Mouse (Mus musculus) G1E (cell line): Measurements from ENCODE around the gene Tbk1.

Source experiments
- CTCF ChIP-seq: IDR thresholded peaks from 2 replicates; pipeline ENCODE4 v1.5.1; 2012; ENCODE audit warnings: low read depth, low read length, inconsistent platforms, mixed read lengths
- GATA1 ChIP-seq: IDR thresholded peaks from 2 replicates; pipeline ENCODE4 v1.6.1; 2012; ENCODE audit warnings: borderline replicate concordance, low read length, inconsistent platforms, mixed read lengths

DNA sequence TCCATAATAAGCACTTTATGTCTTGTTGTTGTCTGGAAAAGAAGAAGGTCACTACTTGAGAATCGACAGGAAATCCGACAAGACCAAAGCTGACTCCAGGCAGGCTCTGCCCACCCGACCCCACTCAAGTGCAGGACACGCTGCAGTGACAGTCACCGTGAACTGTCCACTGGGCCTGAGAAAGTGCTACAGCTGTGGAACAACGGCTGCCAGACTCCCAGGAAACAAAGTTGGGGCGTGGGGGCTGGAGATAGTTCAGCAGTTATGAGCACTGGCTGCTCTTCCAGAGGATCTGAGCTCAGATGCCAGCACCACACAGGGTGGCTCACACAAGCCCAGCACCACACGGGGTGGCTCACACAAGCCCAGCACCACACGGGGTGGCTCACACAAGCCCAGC, 10.2 kb downstream of the Tbk1 start:
- no peak for TF ChIP-seq CTCF
- TF ChIP-seq GATA1 = no peak
